Mouse (Mus musculus): ENCODE measurements at regions not wholly inside any gene's neighbourhood (a gene's known extent, or its start where the extent isn't known, plus 50 kb on each side); places are given as distances from the start of the nearest gene placed in this dataset.

DNA sequence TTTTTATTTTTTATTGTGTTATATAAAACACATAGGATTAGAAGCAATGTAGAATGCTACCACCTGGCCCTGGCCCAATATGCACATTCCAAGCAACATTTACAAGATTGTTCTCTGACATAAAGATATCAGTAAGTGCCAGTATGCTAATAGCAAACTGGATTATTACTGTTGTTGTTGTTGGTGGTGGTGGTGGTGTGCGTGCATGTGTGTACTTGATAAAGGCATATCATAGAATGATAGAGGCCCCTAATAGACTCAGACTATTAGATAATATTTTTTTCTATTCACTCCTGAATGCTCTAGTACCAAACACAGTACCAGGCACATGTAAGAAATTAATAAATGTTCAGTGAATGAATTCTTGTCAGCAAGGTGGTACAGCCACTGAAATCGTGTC, 98.9 kb upstream of the Tbc1d5 start:
- Histone ChIP-seq H3K36me3 (replicated peaks) (no peaks in the 10 kb centered on the region), H3K4me3 (no peak overlapping the region), H3K4me1 (no peaks in the 10 kb centered on the region), H3K27ac (no peak overlapping the region), H3K27me3 (ENCODE audit: poor library complexity, severe bottlenecking) (no peaks in the 10 kb centered on the region), H3K9me3 (no peaks in the 10 kb centered on the region)
- WGBS, result 88% methylated on average over 2 of the region's 2 CpGs
- DNase-seq (ENCODE audit: extremely low spot score, low spot score), result no peak

DNA sequence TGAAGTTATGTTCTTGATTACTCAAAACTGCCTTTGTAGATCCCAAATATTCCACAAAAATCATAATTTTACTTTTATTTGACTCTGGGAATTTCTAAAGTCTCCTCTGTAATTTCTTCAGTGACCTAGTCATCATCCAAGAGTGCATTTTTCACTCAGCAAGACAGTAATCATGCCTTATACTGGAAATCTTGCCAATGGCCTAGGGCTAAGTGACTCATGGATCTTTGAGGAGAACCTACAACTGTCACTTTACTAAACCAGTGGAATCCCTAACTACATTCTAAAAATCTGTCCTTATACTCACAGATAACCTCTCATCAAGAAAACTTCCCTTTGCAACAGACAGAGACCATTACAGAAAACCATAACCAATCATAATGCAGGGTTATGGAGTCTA, 98.0 kb upstream of the Tbc1d5 start:
- Histone ChIP-seq H3K36me3 (replicated peaks) (no peaks in the 10 kb centered on the region), H3K4me3 (no peak overlapping the region), H3K9me3 (no peaks in the 10 kb centered on the region), H3K27me3 (ENCODE audit: poor library complexity, severe bottlenecking) (no peaks in the 10 kb centered on the region), H3K27ac (no peak overlapping the region), H3K4me1 (no peaks in the 10 kb centered on the region)
- DNase-seq (ENCODE audit: extremely low spot score, low spot score), result no peak

DNA sequence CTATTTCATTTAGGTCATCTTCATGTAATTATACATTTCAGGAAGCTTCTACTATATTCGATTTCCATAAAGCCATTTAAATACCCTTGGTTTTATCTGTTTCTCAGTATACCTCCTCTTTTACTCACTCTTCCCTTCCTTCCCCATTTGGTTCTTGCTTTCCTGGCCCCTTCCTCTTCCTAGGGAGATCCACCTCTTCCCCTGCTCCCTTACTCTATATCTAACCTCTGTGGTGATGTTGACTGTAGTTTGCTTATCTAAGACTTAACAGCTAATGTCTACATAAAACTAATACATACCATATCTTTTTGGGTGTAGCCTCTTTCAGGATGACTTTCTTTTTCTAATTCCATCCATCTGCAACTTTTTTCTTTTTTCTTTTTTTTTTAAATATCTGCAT, 92.9 kb upstream of the Tbc1d5 start:
- no peaks in the 10 kb centered on the region for H3K27me3 ChIP-seq (ENCODE audit: poor library complexity, severe bottlenecking)
- H3K27ac ChIP-seq, result no peak overlapping the region
- no peaks in the 10 kb centered on the region for H3K9me3 ChIP-seq
- H3K36me3 ChIP-seq (replicated peaks), result no peaks in the 10 kb centered on the region
- H3K4me1 ChIP-seq, result no peaks in the 10 kb centered on the region
- 82% methylated on average over 1 of the region's 1 CpGs for WGBS
- DNase-seq (ENCODE audit: extremely low spot score, low spot score), result no peak
- no peak overlapping the region for H3K4me3 ChIP-seq

DNA sequence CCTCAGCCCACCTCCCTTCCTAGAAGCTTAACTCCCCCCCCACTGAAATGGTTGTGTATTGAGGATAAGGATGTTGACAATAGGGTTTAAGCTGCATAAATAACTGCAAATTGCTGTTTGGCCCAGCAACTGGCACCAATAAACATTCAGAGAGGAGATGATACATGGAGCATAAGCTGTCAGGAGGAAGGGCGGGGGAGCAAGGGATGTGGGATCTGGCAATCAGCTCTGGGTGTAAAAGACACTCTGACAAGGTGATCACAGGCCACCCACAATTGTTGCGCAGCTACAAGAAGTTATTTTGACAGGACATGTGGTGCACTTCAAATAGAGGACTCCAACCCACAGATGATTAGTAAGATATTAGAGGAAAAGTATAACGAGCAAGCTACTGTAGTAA, 83.8 kb upstream of the Tbc1d5 start:
- H3K4me3 ChIP-seq, result no peak overlapping the region
- H3K4me1 ChIP-seq, result peaks cover 12% of the 10 kb centered on the region
- no peaks in the 10 kb centered on the region for H3K9me3 ChIP-seq
- no peaks in the 10 kb centered on the region for H3K36me3 ChIP-seq (replicated peaks)
- H3K27me3 ChIP-seq (ENCODE audit: poor library complexity, severe bottlenecking), result no peaks in the 10 kb centered on the region
- WGBS, result 61% methylated on average over 3 of the region's 3 CpGs
- no peak for DNase-seq (ENCODE audit: extremely low spot score, low spot score)
- no peak overlapping the region for H3K27ac ChIP-seq

GRCm38 (mm10) chr17:51262404-51262803, 83.3 kb upstream of the Tbc1d5 start:
- no peak overlapping the region for H3K27ac ChIP-seq
- DNase-seq (ENCODE audit: extremely low spot score, low spot score), result no peak
- peaks cover 12% of the 10 kb centered on the region for H3K4me1 ChIP-seq
- no peaks in the 10 kb centered on the region for H3K36me3 ChIP-seq (replicated peaks)
- no peaks in the 10 kb centered on the region for H3K9me3 ChIP-seq
- H3K27me3 ChIP-seq (ENCODE audit: poor library complexity, severe bottlenecking), result no peaks in the 10 kb centered on the region
- H3K4me3 ChIP-seq, result no peak overlapping the region

- Histone ChIP-seq H3K36me3 (replicated peaks) (no peaks in the 10 kb centered on the region), H3K27ac (no peak overlapping the region), H3K9me3 (no peaks in the 10 kb centered on the region), H3K4me3 (no peak overlapping the region), H3K27me3 (ENCODE audit: poor library complexity, severe bottlenecking) (no peaks in the 10 kb centered on the region), H3K4me1 (peaks cover 11% of the 10 kb centered on the region)
- no peak for DNase-seq (ENCODE audit: extremely low spot score, low spot score)
- 86% methylated on average over 5 of the region's 5 CpGs for WGBS
Measured at GRCm38 (mm10) chr17:51258316-51258715, 79.2 kb upstream of the Tbc1d5 start.

DNA sequence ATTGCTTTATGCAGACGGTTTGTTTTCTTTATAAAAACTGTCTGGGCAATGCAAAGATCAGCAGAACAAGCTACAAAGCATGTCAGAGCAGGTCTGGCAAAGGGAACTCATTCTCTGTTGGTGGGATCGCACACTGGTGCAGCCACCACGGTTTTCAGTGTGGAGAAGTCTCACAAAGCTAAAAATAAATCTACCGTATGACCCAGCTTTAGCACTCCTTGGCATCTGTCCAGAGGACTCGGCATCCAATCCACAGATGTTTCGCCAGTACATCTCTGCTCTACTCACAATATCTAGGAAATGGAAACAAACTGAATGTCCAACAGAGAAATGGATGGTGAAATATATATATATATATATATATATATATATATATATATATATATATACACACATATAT, 69.4 kb upstream of the Tbc1d5 start:
- Histone ChIP-seq H3K27ac (no peak overlapping the region), H3K4me3 (no peak overlapping the region), H3K4me1 (no peaks in the 10 kb centered on the region), H3K9me3 (no peaks in the 10 kb centered on the region), H3K27me3 (ENCODE audit: poor library complexity, severe bottlenecking) (no peaks in the 10 kb centered on the region), H3K36me3 (replicated peaks) (no peaks in the 10 kb centered on the region)
- DNase-seq (ENCODE audit: extremely low spot score, low spot score), result no peak
- 92% methylated on average over 6 of the region's 6 CpGs for WGBS

GRCm38 (mm10) chr17:51246038-51246437, 66.9 kb upstream of the Tbc1d5 start:
- Histone ChIP-seq H3K36me3 (replicated peaks) (no peaks in the 10 kb centered on the region), H3K4me1 (no peaks in the 10 kb centered on the region), H3K27ac (no peak overlapping the region), H3K9me3 (no peaks in the 10 kb centered on the region), H3K4me3 (no peak overlapping the region), H3K27me3 (ENCODE audit: poor library complexity, severe bottlenecking) (no peaks in the 10 kb centered on the region)
- WGBS, result 82% methylated on average over 3 of the region's 3 CpGs
- no peak for DNase-seq (ENCODE audit: extremely low spot score, low spot score)

DNA sequence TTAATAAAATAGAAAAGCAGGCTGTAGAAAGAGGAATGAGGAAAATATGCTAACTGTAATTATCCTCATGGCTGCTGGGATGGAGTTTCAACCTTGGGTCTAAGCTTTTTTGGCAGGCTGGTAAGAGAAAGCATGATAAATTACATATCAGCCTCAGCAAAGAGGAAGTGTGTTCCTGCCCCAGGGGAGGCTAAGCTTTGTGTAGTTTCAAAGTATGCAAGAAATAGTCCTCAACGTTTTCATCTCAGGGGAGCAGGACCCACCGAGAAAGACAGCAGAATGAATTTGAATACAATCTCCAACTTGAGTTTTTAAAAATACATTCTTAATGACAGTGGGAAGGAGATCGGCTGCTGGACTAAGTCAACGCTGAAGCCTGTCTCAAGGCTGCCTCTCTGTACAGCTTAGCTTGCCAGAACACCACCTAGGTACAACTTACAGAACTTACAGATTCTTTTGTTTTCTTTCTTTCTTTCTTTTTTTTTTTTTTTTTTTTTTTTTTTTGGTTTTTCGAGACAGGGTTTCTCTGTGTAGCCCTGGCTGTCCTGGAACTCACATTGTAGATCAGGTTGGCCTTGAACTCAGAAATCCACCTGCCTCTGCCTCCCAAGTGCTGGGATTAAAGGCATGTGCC, 61.3 kb upstream of the Tbc1d5 start:
- DNase-seq (ENCODE audit: extremely low spot score, low spot score), result no peak
- H3K27me3 ChIP-seq (ENCODE audit: poor library complexity, severe bottlenecking), result no peaks in the 10 kb centered on the region
- H3K27ac ChIP-seq, result no peak overlapping the region
- H3K4me3 ChIP-seq, result no peak overlapping the region
- H3K4me1 ChIP-seq, result no peaks in the 10 kb centered on the region
- no peaks in the 10 kb centered on the region for H3K36me3 ChIP-seq (replicated peaks)
- no peaks in the 10 kb centered on the region for H3K9me3 ChIP-seq
- WGBS, result 88% methylated on average over 4 of the region's 5 CpGs

DNA sequence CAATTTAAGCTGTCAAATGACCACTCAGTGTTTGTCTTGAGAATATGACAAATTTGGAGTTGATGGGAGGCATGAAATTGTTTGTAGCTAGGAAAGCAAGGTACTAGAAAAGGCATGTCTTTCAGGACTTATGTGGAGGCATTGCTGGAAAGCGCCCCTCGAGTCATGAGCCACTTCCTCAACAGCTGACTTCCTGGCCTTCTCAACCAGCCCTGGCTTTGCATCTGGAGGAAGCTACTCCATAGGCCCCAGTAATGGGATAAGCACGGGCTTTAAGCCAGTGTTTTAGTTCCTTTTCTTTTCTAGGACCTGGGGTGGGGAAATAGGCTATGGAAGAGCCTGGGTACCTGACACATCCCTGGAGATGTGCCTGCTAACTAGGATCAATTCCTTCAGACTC, 60.3 kb upstream of the Tbc1d5 start:
- no peak for DNase-seq (ENCODE audit: extremely low spot score, low spot score)
- Histone ChIP-seq H3K27ac (no peak overlapping the region), H3K9me3 (no peaks in the 10 kb centered on the region), H3K36me3 (replicated peaks) (no peaks in the 10 kb centered on the region), H3K4me1 (no peaks in the 10 kb centered on the region), H3K4me3 (no peak overlapping the region), H3K27me3 (ENCODE audit: poor library complexity, severe bottlenecking) (no peaks in the 10 kb centered on the region)
- 72% methylated on average over 3 of the region's 3 CpGs for WGBS

All from forebrain, embryonic 10.5 days (tissue).